Mouse (Mus musculus) layer of hippocampus, adult 9-11 months (tissue): ENCODE data around the gene Usp3.
A peak's percentile ranks its signal among the peaks of the same experiment; 100 is the strongest.

ENCODE experiments used
- DNase-seq: peaks from one replicate; pipeline ENCODE4 v3.0.0; 2022

Usp3 gene

DNA sequence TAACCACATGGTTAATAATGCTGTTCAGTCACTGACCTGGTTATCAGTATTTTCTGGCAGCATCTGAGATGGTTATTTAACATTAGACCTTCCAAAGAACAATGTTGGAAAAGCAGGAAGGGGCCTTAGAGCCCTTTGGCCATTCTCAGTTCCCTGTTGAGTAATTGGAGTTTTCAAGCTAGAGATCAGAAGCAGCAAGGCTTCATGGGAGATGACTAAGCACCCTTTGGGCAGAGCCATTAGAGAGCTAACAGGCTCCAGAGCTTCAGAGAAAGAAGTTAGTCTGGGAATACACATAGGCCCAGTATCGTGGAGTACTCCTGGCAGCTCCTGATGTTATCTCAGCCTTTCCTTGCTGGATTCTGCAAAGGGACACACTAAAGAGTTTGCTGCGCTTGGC is 8.1 kb upstream of the Usp3 start:
- DNase-seq = no peak

DNA sequence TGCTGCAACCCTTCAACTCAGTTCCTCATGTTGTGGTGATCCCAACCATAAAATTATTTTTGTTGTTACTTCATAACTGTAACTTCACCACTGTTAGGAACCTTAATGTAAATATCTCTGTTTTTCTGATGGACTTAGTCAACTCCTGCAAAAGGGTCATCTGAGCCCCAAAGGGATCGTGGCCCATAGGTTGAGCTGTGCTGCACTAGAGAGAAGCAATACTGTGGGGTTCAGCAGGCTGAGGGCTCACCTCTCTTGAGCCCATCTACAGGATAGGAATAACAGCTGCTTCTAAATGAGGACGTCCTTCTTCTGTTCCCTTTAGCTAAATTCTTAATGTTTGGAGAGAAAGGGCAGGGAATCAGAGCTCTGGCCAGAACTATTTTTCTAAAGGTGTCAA is 7.6 kb upstream of the Usp3 start:
- no peak for DNase-seq

DNA sequence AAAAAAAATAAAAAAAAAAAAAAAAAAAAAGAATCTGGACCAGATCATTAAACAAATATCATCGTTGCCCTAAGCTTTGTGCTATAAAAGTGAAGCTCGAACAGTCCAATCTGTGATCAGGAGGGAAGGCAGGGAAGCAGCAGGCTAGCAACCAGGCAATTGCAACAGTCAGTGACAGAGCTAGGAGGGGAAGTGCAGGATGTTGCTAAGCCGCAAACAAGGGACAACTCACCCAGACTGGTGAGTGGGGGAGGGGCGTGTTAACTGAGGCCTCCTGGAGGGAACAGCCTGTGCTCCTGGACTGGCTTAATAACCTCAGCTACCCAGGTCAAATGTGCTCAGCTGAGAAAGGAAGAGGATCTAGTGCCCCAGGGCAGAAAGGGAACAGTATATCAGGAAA is 6.6 kb upstream of the Usp3 start:
- peak; percentile 28 for DNase-seq

DNA sequence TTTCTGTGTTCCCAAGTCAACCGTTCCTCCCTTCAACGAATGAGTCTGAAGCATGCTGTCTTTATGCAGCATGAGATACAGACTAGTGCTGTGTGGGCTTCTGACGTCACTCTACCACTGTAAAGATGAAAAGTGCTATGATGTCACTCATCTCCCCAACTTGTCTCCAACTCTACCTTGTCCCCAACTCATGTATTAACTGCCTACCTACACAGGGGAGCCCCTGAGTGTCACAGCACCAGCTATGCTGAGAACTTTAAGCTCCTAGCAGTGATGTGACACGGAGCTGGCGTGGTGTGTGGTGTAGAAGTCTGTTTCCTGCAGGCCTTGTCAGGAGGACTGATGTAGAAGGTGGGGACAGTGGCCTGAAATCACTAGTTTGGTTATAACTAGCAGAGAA is 5.7 kb upstream of the Usp3 start:
- DNase-seq = no peak

DNA sequence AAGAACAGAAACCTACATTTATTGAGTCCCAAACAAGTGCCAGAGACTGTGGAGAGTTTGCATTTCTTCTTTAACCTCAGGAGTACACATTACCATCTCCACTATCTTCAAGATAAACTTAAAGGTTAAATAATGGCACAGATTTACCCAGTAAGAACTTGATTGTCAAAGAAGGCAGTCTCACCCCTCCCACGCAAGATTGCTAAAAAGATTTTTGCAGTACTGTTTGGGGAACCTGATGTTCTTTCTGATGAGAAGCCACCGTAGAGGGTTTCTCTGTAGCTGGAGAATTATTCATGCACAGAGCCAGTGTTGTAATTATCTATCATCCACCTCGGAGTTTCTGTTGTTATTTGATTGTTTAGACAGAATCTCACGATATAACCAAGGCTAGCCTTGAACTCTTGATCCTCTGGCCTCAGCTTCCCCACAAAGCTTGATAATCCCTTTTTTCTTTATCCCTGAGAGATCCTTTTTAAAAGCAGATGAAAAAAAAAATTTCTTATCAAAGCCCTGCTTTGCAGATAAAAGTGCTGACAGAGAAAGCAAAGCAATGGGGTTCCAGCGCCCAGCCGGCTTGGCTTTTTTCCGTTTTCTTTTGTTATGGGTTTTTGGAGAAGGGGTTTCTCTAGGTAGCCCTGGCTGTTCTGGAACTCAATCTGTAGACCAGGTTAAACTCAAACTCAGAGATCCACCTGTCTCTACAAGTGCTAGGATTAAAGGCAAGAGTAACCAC is 4.7 kb upstream of the Usp3 start:
- DNase-seq = no peak

DNA sequence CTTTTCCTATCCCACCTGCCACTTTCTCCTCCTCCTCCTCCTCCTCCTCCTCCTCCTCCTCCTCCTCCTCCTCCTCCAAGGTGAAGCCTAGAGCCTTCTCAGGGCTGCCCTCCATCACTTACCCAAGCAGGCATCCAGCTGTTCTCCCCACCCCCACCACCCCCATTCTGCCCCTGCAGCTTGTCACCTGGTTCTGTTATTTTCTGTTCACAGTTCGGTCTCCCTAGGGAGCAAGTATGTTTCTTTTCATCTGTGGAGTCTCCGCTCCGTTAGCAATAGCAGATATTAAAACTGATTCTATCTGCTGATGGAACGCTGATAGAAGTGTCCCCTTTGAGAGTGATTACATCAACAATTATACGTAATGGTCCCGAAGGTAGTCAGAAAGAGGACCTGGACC is 4.1 kb upstream of the Usp3 start:
- no peak for DNase-seq

DNA sequence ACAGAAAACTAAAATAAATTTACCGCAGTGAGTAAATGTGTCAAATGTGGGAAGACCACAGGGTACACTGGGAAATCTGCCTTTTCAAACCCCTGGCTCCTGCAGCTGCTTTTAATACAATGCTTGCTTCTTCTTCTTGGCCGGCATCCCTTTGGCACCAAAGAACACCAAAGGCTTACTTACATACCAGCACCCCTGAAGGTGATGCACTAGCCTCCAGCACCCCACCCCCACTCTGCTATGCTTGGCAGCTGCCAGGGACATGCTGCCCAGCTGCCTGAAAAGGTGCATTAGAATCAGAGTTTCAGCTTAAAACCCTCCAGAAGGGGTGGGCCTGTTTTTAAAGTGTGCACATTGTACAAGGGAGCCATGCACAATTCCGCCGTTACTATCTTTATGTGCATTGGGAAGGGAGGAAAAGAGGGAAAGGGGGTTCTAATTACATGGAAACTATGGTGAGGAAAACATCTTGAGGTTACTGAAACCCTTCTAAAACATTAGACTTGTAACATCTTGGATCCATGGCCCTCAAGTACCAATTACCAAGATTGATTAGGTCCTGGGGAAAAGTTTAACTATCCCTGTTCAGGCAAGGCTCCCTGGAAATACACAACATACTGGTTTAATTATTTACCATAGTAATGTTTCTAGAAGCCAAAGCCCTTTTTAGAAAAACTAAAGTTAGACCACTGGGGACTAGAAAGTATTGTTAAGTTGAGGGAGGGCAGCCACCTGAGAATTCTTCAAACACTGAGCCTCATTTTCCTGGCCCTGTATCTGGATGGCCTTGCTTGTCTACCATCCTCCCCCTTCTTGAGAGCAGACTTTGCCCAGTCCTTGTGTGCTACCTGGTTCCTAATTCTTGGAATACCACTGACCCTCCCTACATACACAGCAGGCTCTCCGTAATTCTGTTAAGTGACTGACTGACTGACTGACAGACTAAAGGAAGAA is 3.1 kb upstream of the Usp3 start:
- DNase-seq = no peak

DNA sequence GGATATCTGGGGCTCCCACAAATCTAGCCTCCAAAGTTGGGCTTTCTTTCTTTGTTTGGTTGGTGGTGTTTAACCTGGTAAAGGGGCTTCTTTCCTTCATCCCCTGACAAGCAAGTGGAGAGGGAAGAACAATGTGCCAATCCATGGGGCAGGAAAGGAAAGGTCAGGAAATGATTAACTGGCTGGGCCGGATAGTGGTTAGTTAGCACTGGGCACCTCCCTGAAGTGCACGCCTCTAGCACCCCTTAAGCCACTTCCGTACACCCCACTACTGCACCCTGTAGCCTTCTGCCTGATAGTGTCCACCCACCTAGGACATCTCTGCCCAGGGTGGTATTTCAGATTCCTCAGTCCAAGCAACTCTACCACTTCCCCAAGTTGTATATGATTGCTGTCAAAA is 1.1 kb upstream of the Usp3 start:
- DNase-seq = no peak

DNA sequence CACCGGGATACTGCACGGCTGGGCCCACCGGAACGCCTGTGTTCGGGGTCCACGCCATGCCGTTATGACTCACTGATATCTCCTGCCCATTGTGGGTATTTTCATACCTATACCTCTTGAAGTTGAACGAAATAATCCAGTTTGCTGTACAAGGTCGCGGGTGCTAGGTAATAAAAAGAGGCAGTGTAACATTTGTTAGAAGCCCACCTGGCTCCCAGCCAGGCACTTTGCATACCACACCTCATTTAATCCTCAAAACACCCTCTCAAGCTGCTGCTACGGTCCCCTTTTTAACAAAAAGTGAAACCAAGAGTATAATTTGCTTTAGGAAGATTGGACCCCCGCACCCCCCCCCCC is 649 bp upstream of the Usp3 start:
- no peak for DNase-seq

DNA sequence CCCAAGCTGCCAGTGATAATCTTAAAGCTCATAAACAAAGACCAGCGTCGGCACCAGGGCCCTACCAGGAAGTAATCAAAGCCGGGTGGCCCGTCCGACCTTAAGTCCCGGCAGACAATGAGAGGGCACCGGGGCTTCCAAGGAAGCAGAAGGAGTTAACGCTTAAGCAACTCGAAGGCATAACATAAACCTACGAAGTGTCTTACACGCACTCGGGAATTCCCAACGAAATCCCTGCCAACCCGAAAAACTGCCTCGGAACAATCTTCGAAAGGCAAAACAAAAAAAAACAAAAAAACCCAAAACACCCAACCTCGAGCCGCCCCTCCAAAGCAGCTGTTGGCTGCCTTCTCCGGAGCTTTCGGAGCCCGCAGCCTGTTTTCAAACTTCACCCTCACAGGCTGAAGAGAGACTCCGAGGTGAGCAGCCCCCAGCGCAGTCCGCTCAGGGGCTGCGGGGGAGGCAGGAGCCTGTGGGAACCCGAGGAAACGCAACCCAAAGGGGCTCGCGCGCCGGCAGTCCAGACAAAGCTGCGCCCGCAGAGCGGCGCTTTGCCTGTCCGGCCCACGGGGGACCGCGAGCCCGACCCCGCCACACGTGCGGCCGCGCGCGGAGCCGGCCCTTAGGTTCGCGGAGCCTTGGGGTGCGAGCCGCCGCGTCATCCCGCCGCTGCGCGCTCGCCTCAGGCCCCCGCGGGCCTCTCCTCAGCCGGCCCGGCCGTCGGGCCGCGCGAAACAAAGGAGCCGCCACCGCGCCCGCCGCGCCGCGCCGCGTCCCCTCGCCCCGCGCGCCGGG is 894 bp downstream of the Usp3 start:
- no peak for DNase-seq

DNA sequence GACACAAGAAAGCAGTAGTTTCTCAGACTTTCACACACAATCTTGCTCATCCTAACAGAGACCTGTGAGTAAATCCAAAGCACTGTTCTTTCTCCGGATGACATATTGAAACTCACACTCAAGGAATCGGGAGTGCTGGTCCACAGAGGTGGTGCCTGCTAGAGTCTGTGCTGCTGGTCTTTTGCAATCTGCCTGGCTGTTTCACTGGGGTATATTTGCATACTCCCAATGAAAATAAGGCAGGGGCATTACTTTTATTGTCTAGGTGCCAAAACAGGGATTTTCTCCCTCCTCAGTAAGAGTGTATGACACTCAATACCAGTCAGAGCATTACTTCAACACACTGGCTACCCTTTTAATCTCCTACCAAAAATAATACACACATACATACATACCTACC is 2.9 kb downstream of the Usp3 start:
- no peak for DNase-seq

DNA sequence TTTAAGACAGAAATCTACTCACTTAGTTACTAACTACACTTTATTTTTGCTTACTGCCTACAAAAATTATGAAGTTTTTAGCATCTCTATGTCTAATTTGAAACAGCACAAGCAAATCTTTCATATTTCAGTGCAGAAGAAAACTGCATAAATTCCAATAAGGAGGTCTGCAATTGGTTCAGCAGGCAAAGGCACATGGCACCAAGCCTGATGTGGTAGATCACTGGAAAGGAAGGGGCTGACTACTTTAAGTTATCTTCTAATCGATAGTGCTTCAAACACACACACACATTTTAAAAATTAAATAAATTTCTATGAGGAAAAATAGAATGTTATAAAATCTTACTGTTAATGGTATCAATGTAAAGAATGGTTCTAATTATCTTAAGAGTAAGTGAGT is 5.9 kb downstream of the Usp3 start:
- no peak for DNase-seq

DNA sequence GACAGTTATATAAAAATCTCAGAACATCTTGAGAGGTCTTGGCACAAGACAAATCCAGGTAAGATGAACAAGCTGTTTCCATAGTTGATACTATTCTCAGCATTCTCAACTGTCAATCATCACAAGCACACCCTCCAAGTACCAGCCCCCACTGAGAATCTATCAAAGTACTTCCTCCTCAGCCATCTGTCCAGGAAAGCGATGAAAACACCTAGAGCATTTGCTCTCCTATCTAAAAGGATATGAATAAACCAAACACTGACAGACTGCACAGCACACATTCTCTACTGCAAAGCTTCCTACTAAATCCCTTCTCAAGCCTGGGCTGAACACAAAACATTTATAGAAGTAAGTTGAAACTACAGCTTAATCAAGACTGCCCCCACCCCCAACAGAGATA is 6.4 kb downstream of the Usp3 start:
- peak; percentile 42 for DNase-seq

DNA sequence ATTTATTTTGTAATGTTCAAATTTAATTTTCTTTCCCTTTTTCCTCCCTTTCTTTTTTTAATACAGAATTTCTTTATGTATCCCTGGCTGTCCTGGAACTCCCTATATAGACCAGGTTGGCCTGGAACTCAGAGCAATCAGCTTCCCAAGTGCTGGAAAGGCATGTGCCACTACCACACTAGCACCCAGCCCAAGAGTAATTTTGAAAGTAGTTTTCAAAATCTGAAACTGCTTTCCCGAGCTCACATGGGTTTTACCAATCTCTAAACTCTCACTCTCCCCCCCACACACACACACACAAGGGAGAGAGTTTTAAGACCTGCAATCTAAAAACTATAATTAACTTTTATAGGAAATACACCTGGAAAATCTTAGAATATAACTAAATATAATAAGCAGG is 7.8 kb downstream of the Usp3 start:
- DNase-seq = no peak

DNA sequence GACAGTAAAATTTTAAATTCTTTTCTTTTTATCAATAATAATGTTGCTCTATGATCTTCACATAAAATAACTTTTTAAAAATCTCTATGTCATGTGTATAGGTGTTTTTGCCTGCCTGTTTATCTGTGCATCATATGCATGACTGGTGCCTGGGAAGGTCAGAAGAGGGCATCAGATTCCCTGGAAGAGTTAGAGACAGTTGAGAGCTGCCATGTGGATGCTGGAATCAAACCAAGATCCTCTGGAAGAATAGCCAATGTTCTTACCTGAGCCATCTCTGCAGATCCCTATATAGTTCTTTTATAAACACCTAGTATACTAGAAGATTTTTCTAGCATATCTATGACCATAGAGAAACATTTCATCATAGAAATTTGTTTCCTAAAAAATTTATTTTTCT is 8.8 kb downstream of the Usp3 start:
- no peak for DNase-seq

DNA sequence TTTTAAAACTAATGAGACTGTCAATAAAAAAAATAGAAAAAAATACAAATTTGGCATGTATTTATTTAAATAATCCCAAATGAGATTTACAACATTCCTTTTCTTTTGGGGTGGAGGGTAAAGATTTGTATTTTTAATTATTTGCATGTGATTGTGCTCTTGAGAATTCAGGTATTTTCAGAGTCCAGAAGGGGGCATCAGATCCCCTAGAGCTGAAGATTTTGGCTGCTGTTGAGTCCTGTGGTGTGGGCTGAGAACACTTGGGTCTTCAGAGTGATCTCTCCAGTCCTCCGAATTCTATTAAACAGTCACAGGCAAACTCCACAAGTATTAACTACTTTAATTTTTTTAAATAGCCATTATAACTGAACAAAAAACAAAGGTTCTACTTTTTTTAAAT is 9.7 kb downstream of the Usp3 start:
- no peak for DNase-seq

DNA sequence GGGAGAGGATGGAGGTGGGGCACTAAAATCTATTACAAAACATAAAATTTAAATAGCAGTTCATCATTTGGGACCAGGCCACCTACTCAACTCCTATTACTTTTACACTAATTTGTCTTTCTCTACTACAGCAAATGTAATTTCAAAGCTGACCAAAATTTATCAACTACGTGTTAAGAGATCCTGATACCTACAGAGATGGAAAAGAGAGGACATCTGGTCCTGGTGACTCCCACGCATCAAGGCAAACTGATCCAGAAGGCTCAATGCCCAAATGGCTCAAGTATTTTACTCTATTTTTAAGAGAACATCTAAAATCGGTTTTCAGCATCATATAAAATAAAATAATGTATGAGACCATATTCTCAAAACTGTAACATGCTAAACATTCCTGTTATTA is 11.2 kb downstream of the Usp3 start:
- no peak for DNase-seq

DNA sequence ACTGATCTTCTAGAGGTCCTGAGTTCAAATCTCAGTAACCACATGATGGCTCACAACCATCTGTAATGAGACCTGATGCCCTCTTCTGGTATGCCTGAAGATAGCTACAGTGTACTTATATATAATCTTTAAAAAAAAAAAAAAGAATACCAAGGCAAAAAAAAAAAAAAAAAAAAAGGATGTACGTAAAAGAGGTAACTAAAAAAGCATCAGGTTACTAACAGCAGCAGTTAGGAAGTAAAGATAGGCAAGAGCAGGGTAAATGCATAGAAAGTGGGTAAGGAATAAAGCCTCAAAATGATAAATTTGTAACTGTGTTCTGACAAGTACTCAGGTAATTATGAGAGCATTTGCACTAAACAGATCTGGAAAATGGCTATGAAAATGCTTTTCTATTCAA is 12.2 kb downstream of the Usp3 start:
- DNase-seq = no peak

DNA sequence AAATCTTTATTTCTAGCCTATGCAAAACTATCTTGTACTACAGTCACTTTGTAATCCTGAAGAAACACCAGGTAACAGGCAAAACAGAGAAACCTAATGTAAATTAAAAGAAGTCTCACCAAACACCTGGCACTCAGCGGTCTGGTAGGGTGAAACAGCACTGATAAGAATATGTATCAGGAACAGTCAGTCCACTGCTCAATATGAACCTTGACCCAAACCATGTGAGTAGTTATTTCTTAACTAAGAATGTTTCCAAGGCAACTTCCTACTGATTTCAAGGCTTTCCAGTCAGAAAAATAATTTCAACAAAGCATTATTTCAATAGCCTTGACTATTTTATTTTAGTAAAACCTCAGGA is 17.1 kb downstream of the Usp3 start:
- DNase-seq = no peak

DNA sequence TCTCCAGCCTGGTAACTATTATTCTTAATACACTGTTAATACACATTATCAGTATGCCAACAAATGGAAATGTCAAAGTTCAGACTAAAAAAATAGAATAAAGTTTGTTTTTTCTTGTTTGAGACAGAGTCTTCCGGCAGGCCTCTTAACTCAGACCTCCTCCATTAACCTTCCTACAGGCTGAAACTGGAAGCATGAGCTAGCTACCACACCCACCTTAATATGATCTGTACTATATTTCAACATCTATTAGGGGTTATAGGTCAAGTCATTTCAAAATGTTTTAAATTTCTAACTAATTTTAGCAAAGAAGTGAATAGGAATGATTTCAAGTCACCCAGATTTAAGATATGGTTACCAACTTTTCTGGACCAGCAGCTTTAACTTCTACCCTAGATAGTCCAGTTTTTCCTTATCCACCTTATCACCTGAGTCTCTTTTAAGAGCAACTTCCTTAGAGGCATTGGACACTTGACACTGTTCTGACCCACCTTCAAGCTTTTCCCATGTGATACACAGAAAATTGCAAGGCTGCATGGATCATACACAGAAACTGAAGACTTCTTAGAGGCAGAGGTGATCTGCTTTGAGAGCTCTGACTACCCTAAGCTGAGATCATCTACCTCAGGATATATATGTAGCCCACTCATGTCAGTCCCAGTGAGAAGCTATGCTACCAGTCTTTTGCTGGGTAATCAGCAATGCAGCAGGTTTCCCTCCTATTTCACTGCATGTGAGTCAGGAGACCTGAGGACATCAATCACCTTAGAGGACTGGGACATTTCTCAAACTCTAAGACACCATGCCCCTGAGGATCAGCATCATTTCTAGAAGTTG is 17.7 kb downstream of the Usp3 start:
- no peak for DNase-seq

DNA sequence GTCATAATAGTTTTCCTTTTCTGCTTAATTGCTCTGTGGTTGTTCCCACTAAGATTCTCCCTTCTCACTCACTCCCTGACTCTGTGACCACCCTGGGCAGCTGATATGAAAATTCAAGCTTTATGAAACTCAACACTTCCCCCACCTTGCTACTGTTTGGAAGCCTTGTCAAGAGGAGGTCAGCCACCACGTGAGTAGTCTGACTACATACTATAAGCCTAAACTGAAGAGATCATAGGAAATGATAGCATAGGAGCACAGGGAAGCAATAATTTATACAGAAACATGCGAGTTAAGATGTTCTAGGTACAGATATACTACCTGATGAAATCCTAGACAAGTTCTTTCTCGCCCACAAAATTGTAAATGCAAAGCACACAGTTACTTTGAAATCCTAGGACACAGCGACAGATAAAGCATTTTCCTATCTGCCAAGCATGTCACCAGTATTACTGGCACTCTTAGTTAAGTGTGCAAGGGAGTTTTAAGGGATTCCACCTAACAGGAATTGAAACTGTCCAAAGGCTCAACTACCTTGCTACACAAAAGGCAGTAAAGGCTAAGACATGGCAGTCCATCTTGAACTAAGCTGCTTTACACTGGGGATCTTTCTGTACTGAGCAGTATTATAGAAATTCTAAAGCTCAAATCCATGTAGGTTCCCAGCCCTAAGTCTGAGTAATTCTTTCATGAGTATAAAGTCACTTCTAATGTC is 20.8 kb downstream of the Usp3 start:
- DNase-seq = no peak

DNA sequence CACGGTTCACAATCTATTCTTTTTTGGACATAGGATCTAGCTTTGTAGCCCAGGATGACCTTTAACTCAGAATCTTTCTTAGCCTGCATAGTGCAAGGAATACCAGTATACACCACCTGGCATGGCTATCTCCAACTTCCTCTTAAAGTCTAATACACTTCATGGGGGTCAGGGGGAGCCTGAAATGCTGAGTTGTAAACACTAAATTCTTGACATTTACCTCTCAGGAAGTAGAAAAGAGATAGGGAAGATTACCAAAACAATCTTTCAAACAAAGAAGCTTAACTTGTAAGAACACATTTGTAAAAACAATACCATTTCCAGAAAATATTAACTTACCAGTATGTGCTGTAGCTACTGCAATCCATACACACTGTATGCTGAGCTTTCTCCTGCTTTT is 30.7 kb downstream of the Usp3 start:
- no peak for DNase-seq
